Mouse (Mus musculus) layer of hippocampus, adult 9-10 months (tissue): Measurements from ENCODE around the gene Timm17b.
"Not testable (repeated sequence)": the region's sequence is repeated elsewhere in the genome, so short reads cannot be mapped to it uniquely, and the experiment has no call there.

Experiments used
- DNase-seq: peaks from one replicate; pipeline ENCODE4 v3.0.0; 2022; ENCODE audit warnings: low spot score

Timm17b gene

GRCm38 (mm10) chrX:7898880-7899874 lies at the start of gene Timm17b, which contains the start of gene Pqbp1:
Timm17b (plus strand) TSS chrX:7899357.
Pqbp1 (minus strand) TSS chrX:7899269.
- peak; percentile 63 for DNase-seq

- no peak for DNase-seq
Observed at GRCm38 (mm10) chrX:7854578-7854977, 44.6 kb upstream of the Timm17b start.

GRCm38 (mm10) chrX:7859191-7859753 lies 39.9 kb upstream of the Timm17b start:
- DNase-seq, result no peak

GRCm38 (mm10) chrX:7863181-7863580 lies 36.0 kb upstream of the Timm17b start:
- no peak for DNase-seq

- DNase-seq, result no peak
Observed at GRCm38 (mm10) chrX:7864551-7864950, 34.6 kb upstream of the Timm17b start.

GRCm38 (mm10) chrX:7865343-7865742 lies 33.8 kb upstream of the Timm17b start:
- no peak for DNase-seq

- DNase-seq, result no peak
Observed at GRCm38 (mm10) chrX:7865786-7866185, 33.4 kb upstream of the Timm17b start.

- DNase-seq, result no peak
Observed at GRCm38 (mm10) chrX:7867141-7867540, 32.0 kb upstream of the Timm17b start.

- DNase-seq, result no peak
Observed at GRCm38 (mm10) chrX:7868506-7868905, 30.7 kb upstream of the Timm17b start.

GRCm38 (mm10) chrX:7869826-7870225 lies 29.3 kb upstream of the Timm17b start:
- DNase-seq, result no peak

- DNase-seq, result peak; percentile 52
Observed at GRCm38 (mm10) chrX:7878007-7878419, 21.1 kb upstream of the Timm17b start, which contains the start of gene Pim2. Pim2 (plus strand) TSS chrX:7878262.

- DNase-seq, result no peak
Observed at GRCm38 (mm10) chrX:7878495-7878894, 20.7 kb upstream of the Timm17b start.

GRCm38 (mm10) chrX:7879819-7880218 lies 19.3 kb upstream of the Timm17b start:
- DNase-seq, result no peak

GRCm38 (mm10) chrX:7883841-7884567 lies 15.2 kb upstream of the Timm17b start, which contains the start of gene Slc35a2:
Slc35a2 (plus strand) TSS chrX:7884028.
- DNase-seq, result peak; percentile 71

GRCm38 (mm10) chrX:7898211-7898610 lies 946 bp upstream of the Timm17b start:
- DNase-seq, result no peak

- no peak for DNase-seq
Observed at GRCm38 (mm10) chrX:7904441-7904840, 5.3 kb downstream of the Timm17b start.

- no peak for DNase-seq
Observed at GRCm38 (mm10) chrX:7907735-7908134, 8.6 kb downstream of the Timm17b start, which contains the start of gene Gm10491. Gm10491 (minus strand) TSS chrX:7907835.

GRCm38 (mm10) chrX:7909242-7909641 lies 10.1 kb downstream of the Timm17b start, which contains the start of gene Gm10490:
Gm10490 (plus strand) TSS chrX:7909542.
- DNase-seq, result not testable (repeated sequence)

GRCm38 (mm10) chrX:7910473-7910872 lies 11.3 kb downstream of the Timm17b start:
- DNase-seq, result no peak

- DNase-seq, result peak; percentile 22
Observed at GRCm38 (mm10) chrX:7915669-7916068, 16.5 kb downstream of the Timm17b start.

- DNase-seq, result not testable (repeated sequence)
Observed at GRCm38 (mm10) chrX:7917960-7918359, 18.8 kb downstream of the Timm17b start.
